Mouse (Mus musculus) lung, postnatal 0 days (tissue): ENCODE measurements around the gene Carnmt1.

Experiments used
- CTCF ChIP-seq: IDR thresholded peaks from 2 replicates; pipeline ENCODE4 v1.5.1; 2016; ENCODE audit warnings: antibody characterized with exemption, mild to moderate bottlenecking
- EP300 ChIP-seq: IDR thresholded peaks from 2 replicates; pipeline ENCODE4 v1.6.1; 2016; ENCODE audit warnings: antibody characterized with exemption, mild to moderate bottlenecking, control low read depth

GRCm38 (mm10) chr19:18710903-18711302 is 40.3 kb downstream of the Carnmt1 start:
- TF ChIP-seq CTCF (no peak), EP300 (no peak)
